Mouse (Mus musculus) effector memory CD4-positive, alpha-beta T cell, adult 5 months (primary cell): ENCODE measurements around the gene Sgpl1. TPM values are rescaled to one million over a fixed set of nuclear protein-coding genes. Genes with fewer than 3 reads are reported as not detected.

Experiments used
- polyA plus RNA-seq: library from polyadenylated mRNA; unstranded; fragments of 100-300 nt; shearing (Covaris generic); gene quantifications from one replicate; pipeline ENCODE4 v1.2.1, GENCODE M21; 2017

Gene Sgpl1
- polyA plus RNA-seq = 69.1 TPM

DNA sequence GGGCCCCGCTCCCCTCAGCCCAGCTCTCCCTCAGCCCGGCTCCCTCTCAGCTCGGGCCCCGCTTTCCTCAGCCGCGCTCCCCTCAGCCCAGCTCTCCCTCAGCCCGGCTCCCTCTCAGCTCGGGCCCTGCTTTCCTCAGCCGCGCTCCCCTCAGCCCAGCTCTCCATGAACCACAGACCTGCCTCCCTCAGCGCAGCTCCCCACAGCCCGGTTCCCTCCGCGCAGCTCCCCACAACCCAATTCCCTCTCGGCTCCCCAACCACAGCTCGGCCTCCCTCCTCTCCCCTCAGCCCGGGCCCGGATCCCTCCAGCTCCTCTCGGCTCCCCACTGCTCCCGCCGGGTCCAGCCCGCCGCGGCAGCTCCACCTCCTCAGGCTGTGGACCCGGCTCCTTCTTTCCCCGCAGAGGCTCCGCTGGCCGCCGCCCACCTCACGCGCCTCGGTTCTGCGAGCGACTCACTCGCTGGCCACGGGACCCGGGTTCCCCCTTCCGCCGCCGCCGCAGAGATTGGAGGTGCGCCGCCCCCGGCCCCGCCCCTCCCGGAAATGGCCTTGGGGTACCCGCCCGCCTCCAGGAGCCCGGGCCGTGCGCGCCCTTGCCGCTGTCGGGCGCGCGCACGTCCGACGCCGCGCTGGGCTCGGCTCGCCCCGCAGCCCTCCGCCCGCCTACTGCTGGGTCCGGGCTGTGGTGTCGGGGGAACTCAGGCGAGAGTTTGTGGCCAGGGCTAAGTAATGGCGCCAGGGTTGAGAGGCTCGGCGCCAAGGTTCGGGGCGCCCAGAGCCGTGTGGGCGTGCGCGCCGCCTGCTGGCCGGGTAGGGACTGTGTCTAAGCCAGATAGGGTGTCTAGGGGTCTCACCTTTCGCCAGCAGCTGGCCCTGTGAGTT, at the start of gene Sgpl1:
TSS of gene Sgpl1 (minus strand) at position 547 of the 884 bp plus-strand sequence.

GRCm38 (mm10) chr10:61171654-61172053, 24.2 kb upstream of the Sgpl1 start, which contains the start of gene Tbata:
Gene Tbata, plus strand, starts transcription at chr10:61171954.

DNA sequence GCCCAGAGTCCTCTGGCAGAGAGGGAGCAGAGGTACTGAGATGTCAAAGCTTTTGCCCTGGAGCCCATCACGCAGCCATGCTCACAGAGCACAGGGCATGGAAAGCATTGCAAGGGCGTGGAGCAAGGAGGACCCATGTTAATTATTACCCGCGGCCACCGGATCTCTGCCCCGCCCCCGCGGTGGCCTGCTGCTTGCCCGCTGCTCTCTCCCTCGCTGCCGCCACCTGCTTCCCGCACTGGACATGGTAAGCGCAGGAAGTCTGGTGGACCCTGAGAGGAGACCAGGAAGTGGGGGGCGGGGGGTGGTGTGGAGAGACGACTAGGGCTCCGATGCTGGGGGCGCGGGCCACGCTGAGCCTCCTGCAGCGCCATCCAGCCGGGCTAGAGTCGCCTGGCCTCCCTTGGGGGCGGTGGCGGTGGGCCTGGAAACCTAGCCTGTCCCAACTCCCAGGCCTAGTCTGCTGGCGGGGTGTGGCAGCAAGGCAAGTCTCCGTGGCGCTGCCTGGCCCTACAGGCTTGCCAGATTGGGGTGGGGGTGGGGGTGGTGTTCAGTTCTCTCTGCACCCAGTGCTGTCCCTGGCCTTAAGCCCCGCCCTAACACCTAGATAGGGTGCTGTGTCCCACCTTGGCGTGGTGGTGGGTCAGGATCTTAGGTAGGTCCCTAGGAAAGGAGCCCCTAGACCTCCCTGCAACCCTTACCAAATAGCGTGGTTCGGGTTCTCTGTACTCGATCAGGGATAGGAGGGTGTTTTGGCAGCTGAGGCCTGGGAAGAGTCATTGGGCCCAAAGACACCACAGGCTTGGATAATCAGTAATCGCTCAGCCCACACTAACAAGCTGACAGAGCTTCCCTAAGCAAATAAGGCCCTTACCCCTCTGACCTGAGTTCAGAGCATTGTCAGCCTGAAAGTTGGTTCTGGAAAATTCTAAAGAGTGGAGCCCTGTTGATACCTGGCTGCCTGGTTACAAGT, 58.0 kb downstream of the Sgpl1 start, which contains the start of gene Pcbd1:
TSS of gene Pcbd1 (plus strand) at position 162 of the 973 bp plus-strand sequence.

Other genes starting within 250 kb of the Sgpl1 start
- gene Pcbd1, start 58.4 kb downstream of the Sgpl1 start, polyA plus RNA-seq = not detected
- not detected for gene Tbata, start 24.3 kb upstream of the Sgpl1 start, polyA plus RNA-seq
- not detected for gene Adamts14, start 125.7 kb upstream of the Sgpl1 start, polyA plus RNA-seq
- gene Prf1, start 150.1 kb upstream of the Sgpl1 start, polyA plus RNA-seq = 24.1 TPM
- gene Pald1, start 235.8 kb upstream of the Sgpl1 start, polyA plus RNA-seq = 0.20 TPM